Mouse (Mus musculus) midbrain, embryonic 10.5 days (tissue): Measurements from ENCODE around the gene Cyren. TPM values are rescaled to one million over a fixed set of nuclear protein-coding genes. Genes with fewer than 3 reads are reported as not detected.

Experiments used
- DNase-seq: peaks from one replicate; pipeline ENCODE4 v3.0.0-alpha.2; 2017; ENCODE audit warnings: low spot score
- H3K27ac ChIP-seq: fragments of 300-500 bp; sonication (generic); replicated peaks from 2 replicates; pipeline ENCODE4 v1.5.1; 2016; ENCODE audit warnings: mild to moderate bottlenecking
- H3K27me3 ChIP-seq: fragments of 300-500 bp; sonication (generic); 2 replicates; pipeline ENCODE4 v1.6.1; 2016; ENCODE audit warnings: low read depth, mild to moderate bottlenecking; ENCODE audit not compliant: poor library complexity, severe bottlenecking
- H3K36me3 ChIP-seq: fragments of 300-500 bp; sonication (generic); 2 replicates; pipeline ENCODE4 v1.6.1; 2016; ENCODE audit warnings: mild to moderate bottlenecking, moderate library complexity
- H3K4me1 ChIP-seq: fragments of 300-500 bp; sonication (generic); 2 replicates; pipeline ENCODE4 v1.6.1; 2016
- H3K4me3 ChIP-seq: fragments of 300-500 bp; sonication (generic); 2 replicates; pipeline ENCODE4 v1.5.1; 2016; ENCODE audit warnings: mild to moderate bottlenecking, moderate library complexity
- H3K9me3 ChIP-seq: fragments of 300-500 bp; sonication (generic); replicated peaks from 2 replicates; pipeline ENCODE4 v1.6.1; 2016; ENCODE audit warnings: mild to moderate bottlenecking
- WGBS: fragments of 180-500 bp; shearing (Covaris S2); methylation state at CpG from one replicate; pipeline ENCODE4 v1.1.7; 2016; 5-methylcytosine and 5-hydroxymethylcytosine counted together
- polyA plus RNA-seq: library from polyadenylated mRNA; unstranded; fragments of >200 nt; fragmentation: Nextera tagmentation; extraction: Ambion mirVana; gene quantifications from 2 replicates; pipeline ENCODE4 v1.2.1, GENCODE M21; 2016

The Cyren gene
- polyA plus RNA-seq, 1 experiment from 2014 or later: 17.7 TPM

DNA sequence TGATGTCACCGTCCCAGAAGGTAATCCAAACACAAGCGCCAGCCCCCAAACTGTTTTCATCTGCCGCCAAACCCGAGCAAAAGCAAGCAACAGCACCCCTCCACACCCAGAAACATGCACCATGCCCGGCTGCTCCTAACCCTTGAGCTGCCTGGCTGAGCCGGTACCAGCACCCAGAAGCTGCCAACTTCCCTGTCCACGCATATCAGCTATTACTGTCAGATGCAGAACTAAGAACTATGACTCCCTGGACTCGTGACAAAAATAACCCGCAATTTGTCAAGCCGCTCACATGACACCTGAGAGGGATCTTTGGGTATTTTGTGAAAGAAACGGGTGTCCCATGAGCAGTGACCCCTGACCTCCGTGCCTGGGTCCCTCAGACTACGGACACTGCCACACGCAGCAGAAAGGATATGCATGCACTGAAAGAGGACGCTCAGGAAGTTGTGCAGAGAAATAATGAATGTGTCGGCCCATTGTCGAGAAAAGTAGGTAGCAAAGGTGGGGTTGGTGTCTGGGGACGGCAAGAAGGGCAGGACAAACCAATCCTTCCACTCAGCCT, 29.9 kb upstream of the Cyren start:
- Histone ChIP-seq H3K4me3 (no peak overlapping the region), H3K36me3 (peaks cover 64% of the 10 kb centered on the region), H3K27me3 (no peaks in the 10 kb centered on the region), H3K4me1 (peaks cover 19% of the 10 kb centered on the region), H3K9me3 (no peaks in the 10 kb centered on the region), H3K27ac (no peak overlapping the region)
- DNase-seq: no peak
- 88% methylated on average over 18 of the region's 18 CpGs for WGBS

DNA sequence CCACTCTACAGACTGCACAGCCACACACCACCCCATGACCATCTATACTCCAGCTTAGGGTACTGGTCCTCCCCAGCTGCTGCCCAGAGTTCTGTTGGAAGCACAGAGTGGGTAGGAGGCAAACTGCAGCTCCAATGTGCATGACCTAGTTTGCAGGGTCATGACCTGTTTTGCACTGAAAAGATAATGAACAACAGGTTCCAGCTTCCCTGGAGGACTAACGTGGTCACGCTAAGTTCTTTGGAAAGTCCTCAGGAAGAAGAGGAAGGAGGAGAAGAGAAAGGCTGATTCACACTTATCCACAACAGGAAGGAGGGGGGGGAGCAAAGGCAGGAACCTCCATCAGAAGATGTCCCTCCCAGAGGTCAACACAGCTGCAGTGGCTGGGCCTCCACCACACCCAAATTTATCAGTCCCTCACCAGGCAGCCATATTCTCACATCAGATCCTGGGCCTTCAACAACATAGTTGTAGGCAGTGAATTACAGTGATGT, 29.3 kb upstream of the Cyren start:
- Histone ChIP-seq H3K9me3 (no peaks in the 10 kb centered on the region), H3K4me1 (peaks cover 25% of the 10 kb centered on the region), H3K27ac (no peak overlapping the region), H3K27me3 (no peaks in the 10 kb centered on the region), H3K4me3 (no peak overlapping the region), H3K36me3 (peaks cover 70% of the 10 kb centered on the region)
- no peak for DNase-seq
- 85% methylated on average over 2 of the region's 2 CpGs for WGBS

DNA sequence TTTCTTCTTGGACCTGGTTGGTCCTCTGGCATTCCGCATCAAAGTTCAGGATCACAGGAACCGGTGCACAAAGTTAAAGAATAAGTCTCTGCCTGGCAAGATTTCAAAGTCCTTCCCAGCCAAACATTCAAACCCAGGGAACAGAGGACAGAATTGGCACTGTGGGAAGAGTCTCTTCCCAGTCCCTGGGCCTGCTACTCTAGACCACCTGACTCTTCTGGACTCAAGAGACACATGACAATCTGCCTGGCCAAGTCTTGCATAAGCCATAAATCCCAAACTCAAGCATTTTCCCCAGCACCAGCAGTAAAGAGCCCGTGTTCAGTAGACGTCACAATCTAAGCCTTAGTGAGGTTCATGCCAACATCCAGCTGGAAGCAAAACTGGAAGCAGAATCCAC, 28.8 kb upstream of the Cyren start:
- WGBS: 95% methylated on average over 4 of the region's 4 CpGs

DNA sequence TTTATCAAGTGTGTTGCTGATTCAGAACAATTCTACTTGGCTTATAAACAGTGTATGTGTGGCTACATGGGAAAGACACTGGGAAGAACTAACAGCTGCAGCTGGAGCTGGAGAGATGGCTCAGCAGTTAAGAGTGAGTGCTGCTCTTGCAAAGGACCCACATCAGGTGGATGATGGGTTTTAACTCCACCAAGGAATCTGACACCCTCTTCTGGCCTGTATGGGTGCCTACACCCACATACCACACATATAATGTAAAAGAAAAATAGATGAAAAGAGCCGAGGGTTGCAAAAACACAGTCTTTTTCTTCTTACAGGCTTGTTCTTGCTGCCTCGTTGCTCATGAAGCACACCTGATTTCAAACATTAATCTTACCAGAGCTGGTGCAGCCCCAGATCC, 28.3 kb upstream of the Cyren start:
- 82% methylated on average over 2 of the region's 2 CpGs for WGBS
- no peaks in the 10 kb centered on the region for H3K9me3 ChIP-seq
- H3K4me1 ChIP-seq: peaks cover 31% of the 10 kb centered on the region
- DNase-seq: no peak
- no peak overlapping the region for H3K4me3 ChIP-seq
- H3K27ac ChIP-seq: no peak overlapping the region
- H3K36me3 ChIP-seq: peaks cover 80% of the 10 kb centered on the region
- H3K27me3 ChIP-seq: no peaks in the 10 kb centered on the region

More for the DNA sequence above, 28.8 kb upstream of the Cyren start:
- Histone ChIP-seq H3K9me3 (no peaks in the 10 kb centered on the region), H3K36me3 (peaks cover 75% of the 10 kb centered on the region), H3K4me3 (no peak overlapping the region), H3K27ac (no peak overlapping the region), H3K4me1 (peaks cover 30% of the 10 kb centered on the region), H3K27me3 (no peaks in the 10 kb centered on the region)
- DNase-seq: no peak

DNA sequence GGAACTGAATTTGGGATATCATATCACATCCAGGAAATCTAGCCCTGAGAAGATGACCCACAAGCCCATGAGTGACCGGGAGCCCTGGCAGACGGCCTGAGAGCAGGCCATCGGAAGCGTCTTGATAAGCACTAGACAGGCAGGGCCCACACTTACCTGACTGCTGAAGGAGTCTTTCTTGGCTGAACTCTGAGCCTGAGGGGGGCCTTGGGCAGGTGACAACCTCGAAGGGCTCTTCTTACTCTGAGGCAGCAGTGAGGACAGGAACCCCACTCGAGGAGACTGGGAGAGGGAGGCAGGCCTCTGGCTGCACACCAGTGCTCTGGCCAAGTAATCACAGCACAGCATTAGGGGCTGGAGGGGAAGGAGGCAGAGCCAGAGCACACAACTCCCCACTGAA, 26.5 kb upstream of the Cyren start:
- H3K9me3 ChIP-seq: no peaks in the 10 kb centered on the region
- DNase-seq: no peak
- no peak overlapping the region for H3K4me3 ChIP-seq
- H3K27me3 ChIP-seq: no peaks in the 10 kb centered on the region
- H3K27ac ChIP-seq: no peak overlapping the region
- H3K4me1 ChIP-seq: peaks cover 17% of the 10 kb centered on the region
- peaks cover 97% of the 10 kb centered on the region for H3K36me3 ChIP-seq
- WGBS: 93% methylated on average over 6 of the region's 6 CpGs

DNA sequence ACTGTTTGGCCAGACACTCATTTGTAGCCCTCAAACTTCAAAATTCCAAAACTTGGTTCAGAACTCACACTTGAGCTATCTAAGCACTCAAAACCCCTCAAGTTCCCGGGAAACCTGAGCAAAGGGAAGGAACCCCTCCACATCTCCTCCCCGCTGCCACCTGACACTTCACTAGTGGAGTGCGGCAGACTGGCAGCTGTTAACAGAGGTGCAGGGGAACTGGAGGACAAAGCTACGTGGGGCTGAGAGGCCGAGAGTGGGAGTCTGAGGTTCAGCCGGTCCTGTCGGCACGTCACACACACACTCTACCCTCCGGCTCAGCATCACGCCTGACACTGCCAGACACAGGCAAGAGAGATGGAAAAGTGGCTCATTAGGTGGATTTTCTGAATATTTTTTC, 26.0 kb upstream of the Cyren start:
- no peaks in the 10 kb centered on the region for H3K27me3 ChIP-seq
- no peak overlapping the region for H3K27ac ChIP-seq
- no peaks in the 10 kb centered on the region for H3K9me3 ChIP-seq
- 88% methylated on average over 10 of the region's 10 CpGs for WGBS
- no peak for DNase-seq
- peaks cover 98% of the 10 kb centered on the region for H3K36me3 ChIP-seq
- no peak overlapping the region for H3K4me3 ChIP-seq
- peaks cover 15% of the 10 kb centered on the region for H3K4me1 ChIP-seq

DNA sequence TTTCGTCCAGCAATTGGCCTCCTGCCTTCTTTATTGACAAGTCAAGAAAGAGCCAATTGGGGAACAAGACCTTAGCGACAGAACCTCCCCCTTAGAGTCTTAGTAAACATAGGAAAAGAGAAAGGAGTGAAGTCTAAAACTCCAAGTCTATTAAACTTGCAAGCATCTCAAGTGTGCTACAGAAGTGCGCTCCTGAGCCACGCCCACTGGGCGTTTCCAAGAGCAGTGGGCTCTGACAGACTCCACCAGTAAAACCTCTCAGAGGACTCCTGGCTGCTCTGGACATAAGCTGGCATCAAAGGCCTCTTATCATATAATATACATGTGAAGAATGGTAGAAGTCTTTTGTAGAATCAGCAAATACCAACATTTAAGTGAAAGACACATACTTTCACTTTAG, 25.6 kb upstream of the Cyren start:
- H3K27ac ChIP-seq: no peak overlapping the region
- no peak for DNase-seq
- 84% methylated on average over 5 of the region's 5 CpGs for WGBS
- H3K4me3 ChIP-seq: no peak overlapping the region
- peaks cover 95% of the 10 kb centered on the region for H3K36me3 ChIP-seq
- H3K4me1 ChIP-seq: peaks cover 15% of the 10 kb centered on the region
- H3K9me3 ChIP-seq: no peaks in the 10 kb centered on the region
- no peaks in the 10 kb centered on the region for H3K27me3 ChIP-seq

DNA sequence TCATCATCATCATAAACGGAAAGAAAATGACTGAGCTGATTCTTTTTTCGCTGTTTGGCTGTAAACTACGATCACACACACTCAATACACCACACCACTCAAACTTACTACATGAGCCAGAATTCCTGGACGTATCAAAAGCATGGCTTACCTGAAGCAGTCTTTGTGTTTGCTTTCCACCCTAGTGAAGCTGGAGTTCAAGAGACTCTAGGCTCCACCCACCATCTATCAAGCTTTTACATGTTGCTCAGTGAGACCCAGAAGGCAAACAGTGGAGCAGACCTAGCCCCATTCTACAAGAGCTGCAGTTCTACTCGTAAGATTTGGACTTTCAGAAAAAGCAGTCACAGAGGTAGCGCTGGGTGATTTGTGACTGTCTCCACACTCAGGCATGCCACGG, 24.7 kb upstream of the Cyren start:
- no peaks in the 10 kb centered on the region for H3K27me3 ChIP-seq
- H3K27ac ChIP-seq: no peak overlapping the region
- H3K9me3 ChIP-seq: no peaks in the 10 kb centered on the region
- H3K4me1 ChIP-seq: peaks cover 15% of the 10 kb centered on the region
- no peak for DNase-seq
- H3K36me3 ChIP-seq: peaks cover 97% of the 10 kb centered on the region
- WGBS: 93% methylated on average over 7 of the region's 7 CpGs
- H3K4me3 ChIP-seq: no peak overlapping the region

DNA sequence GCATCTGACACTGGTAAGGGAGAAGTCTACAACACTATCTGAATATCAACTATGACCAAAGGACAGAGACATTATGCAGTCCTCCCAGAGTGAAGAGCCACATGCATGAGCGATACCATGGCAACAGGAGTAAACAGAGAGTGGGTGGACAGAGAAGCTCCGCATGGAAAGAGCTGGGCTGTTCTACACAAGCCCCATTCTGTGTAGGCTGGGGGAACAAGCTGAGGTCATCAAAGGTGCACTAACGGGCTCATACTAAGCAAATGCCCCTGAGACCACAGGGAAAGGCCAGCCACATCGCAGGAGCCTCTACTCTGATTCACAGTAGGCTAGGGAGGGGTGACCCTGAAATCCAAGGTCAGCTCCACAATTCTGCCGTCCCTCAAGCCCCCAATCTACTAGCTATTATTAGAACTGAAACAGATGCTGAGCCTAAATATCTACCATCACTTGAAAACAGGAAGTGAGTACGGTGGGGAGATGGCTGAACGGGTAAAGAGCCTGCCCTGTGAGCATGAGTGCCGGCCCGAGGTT, 24.1 kb upstream of the Cyren start:
- peaks cover 95% of the 10 kb centered on the region for H3K36me3 ChIP-seq
- 75% methylated on average over 9 of the region's 9 CpGs for WGBS
- H3K9me3 ChIP-seq: no peaks in the 10 kb centered on the region

DNA sequence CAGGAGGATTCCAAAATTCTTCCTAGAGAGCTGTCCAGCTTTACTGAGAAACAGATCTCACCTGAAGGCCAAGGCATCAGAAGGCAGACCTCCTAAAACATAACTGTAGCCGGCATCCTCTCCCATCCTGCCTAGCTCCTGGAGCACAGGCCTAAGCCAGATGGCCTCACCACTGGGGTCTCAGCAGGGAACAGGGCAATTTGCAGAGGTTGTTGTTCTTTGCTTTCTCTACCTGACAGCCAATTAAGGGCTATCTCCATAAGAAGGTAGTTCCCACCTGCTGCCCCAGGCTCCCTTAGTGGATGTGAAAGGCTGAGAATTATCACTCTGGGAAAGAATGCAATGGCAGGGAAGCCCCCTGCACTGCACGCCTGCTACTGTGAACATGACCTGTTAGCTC, 23.1 kb upstream of the Cyren start:
- H3K9me3 ChIP-seq: no peaks in the 10 kb centered on the region
- peaks cover 92% of the 10 kb centered on the region for H3K36me3 ChIP-seq
- peaks cover 24% of the 10 kb centered on the region for H3K4me1 ChIP-seq
- no peak for DNase-seq
- no peak overlapping the region for H3K4me3 ChIP-seq
- H3K27me3 ChIP-seq: no peaks in the 10 kb centered on the region
- no peak overlapping the region for H3K27ac ChIP-seq
- 83% methylated on average over 2 of the region's 2 CpGs for WGBS

More for the DNA sequence above, 24.1 kb upstream of the Cyren start:
- no peak overlapping the region for H3K4me3 ChIP-seq
- peaks cover 16% of the 10 kb centered on the region for H3K4me1 ChIP-seq
- H3K27me3 ChIP-seq: no peaks in the 10 kb centered on the region
- no peak for DNase-seq
- no peak overlapping the region for H3K27ac ChIP-seq

DNA sequence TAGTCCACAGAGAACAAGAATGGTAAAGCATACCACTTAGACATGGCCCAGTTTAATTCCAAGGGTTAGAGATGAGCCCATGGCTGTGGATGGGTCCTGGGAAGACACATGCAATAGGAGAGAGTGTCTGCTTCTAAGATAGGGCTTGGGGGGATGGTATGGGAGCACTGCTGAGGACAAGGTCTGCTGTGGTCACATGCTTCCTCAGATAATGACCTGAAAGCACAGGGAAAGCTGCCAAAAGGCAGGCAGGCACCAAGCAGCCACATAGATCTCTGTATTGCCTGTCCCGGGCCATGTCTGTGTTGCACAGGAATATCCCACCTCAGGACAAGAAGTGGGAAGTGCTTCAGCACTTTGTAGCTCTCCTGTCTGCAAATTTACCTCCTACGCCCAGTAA, 21.3 kb upstream of the Cyren start:
- no peaks in the 10 kb centered on the region for H3K27me3 ChIP-seq
- no peaks in the 10 kb centered on the region for H3K9me3 ChIP-seq
- H3K27ac ChIP-seq: no peak overlapping the region
- peaks cover 92% of the 10 kb centered on the region for H3K36me3 ChIP-seq
- H3K4me3 ChIP-seq: no peak overlapping the region
- peaks cover 28% of the 10 kb centered on the region for H3K4me1 ChIP-seq
- 93% methylated on average over 2 of the region's 2 CpGs for WGBS
- DNase-seq: no peak

DNA sequence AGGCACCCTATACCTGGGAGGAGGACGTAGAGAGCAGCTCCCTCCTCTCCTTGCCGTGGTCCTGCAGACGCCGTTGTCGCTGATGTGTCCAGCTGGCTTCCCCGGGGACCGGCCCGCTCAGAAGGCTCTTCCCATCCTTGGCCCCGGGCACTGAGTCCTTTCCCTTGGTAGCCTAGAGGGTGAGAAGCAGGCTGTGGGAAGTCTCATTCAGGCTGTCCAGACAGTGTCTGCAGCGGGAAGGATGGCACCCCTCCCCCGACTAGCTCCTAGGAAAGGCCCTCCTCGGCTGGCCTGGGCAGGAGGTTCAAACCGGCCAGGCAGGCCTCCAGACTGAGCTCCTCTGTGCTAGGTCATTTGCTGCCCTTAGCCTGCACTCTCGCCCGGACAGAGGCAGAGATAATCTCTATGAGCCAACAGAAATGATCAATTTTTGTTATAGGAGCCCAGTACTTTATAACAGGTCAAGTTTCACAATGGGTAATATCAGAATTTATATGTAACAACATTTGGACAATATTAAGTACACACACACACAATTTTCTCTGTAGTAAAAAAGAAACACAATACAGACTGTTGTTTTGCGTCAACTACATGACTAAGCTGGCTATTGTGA, 18.4 kb upstream of the Cyren start:
- Histone ChIP-seq H3K36me3 (peaks cover 92% of the 10 kb centered on the region), H3K4me1 (peaks cover 15% of the 10 kb centered on the region), H3K27ac (peak overlapping the region; percentile 71), H3K9me3 (no peaks in the 10 kb centered on the region), H3K4me3 (no peak overlapping the region), H3K27me3 (no peaks in the 10 kb centered on the region)
- no peak for DNase-seq
- 54% methylated on average over 16 of the region's 16 CpGs for WGBS

DNA sequence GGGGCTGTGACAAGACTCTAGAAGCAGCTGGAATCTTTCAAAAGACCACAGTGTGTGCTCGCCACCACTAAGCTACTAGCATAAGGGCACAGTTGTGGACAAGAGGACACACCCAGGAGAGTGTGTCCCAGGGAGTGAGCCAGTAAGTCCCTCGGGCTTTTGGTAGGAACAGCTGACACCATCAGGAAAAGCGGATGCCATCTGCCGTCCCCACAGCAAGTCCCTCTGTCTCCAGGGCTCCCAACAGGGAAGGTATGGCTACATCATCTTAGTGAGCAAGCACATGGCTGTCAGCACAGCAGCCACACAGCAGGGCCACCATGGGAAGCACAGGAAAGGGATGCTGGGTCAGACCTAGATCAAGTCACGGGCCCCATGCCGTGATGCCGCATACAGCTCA, 17.7 kb upstream of the Cyren start:
- Histone ChIP-seq H3K4me3 (no peak overlapping the region), H3K36me3 (peaks cover 92% of the 10 kb centered on the region), H3K27ac (peak overlapping the region; percentile 71; the same call in 1 of the 2 replicates), H3K27me3 (no peaks in the 10 kb centered on the region), H3K4me1 (peaks cover 15% of the 10 kb centered on the region), H3K9me3 (no peaks in the 10 kb centered on the region)
- no peak for DNase-seq
- 84% methylated on average over 7 of the region's 7 CpGs for WGBS
